Mouse (Mus musculus) brain, embryonic 18.5 days (tissue): ENCODE measurements around the gene Rgs17.
"Not testable (repeated sequence)": the region's sequence is repeated elsewhere in the genome, so short reads cannot be mapped to it uniquely, and the experiment has no call there.

Experiments used
- DNase-seq: peaks from one replicate; pipeline ENCODE4 v3.0.0-alpha.2; 2012; ENCODE audit warnings: low read depth, low spot score

The Rgs17 gene

DNA sequence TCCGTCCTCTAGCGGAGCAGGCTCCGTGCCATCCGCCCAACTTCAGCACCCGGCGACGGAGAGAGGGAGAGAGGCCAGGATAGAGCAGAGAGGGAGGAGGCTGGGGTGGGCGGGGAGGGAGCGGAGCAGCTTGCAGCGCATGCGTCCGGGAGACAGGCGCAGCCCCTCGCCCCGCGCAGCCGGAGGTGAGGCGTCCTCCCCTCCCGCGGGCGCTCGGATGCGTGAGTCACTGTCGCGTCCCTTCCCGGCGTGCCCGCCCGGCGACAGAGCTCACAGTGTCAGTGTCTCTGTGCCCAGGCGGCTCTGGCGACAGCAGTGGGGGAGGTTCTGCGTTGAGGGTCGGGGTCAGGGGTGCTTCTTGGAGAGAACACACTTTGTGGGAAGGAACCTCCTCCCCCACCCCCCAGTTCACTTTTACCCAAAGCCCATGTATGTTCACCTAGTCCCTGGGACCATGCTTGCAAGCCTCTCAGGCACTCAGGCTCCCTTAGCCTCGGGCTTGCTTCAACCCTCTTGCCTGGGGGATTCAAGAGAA, at the start of gene Rgs17:
Gene Rgs17, minus strand, starts transcription at position 107 of the 535 bp plus-strand sequence.
- DNase-seq: peak; percentile 54

DNA sequence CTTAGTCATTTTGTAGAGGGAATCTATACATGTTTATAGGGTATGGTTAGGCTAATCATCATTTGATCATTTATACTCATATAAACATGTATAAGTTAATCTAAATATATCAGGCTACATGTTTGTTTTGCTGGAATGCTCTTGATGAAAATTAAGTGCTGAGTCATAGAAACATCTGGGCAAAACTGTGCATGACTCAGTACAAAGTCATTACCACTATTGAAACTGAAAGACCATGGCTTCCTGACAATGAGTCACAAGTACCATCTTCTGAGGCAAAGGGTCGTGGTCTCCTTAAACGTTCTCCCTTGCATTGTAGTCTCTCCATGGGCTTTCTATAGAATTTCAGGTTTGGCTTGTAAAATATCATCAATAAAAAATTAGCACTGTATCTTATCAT, 45.5 kb upstream of the Rgs17 start:
- no peak for DNase-seq

DNA sequence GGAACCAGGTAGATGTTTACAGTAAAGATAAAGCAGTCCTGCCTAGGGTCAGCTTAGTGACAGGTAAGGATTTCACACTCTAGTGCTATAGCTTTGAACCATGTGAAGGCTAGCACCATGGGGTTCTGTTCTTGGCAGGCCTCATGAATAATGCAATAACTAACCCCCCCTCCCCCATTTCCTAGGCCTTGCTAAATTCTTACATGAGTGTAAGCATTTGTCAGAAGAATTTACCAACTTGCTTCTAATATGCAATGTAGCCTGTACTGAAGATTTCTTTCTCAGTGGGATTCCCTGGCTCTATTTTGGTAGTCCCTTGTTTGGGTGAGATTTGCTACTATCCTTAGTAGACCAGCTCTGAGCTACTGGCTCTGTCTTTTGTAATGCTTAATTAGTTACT, 31.6 kb upstream of the Rgs17 start:
- not testable (repeated sequence) for DNase-seq

DNA sequence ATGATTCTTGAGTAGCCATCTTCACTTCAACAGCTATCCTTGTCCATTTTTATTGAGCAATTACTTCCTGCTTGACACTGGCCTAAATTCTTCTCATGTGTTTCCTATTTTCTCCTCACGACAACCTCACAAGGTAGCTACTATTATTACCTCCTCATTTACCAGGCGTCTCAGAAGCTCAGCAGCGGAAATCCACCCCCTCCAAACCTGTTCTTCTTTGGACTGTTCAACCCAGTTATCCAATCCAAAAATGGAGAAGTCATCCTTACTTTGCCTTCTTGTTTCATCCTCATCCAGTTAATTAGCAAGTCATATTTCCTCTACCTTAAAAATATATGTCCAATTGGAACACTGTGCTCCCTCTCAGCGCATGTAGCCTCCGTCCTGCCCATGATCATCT, 2.1 kb upstream of the Rgs17 start:
- no peak for DNase-seq

DNA sequence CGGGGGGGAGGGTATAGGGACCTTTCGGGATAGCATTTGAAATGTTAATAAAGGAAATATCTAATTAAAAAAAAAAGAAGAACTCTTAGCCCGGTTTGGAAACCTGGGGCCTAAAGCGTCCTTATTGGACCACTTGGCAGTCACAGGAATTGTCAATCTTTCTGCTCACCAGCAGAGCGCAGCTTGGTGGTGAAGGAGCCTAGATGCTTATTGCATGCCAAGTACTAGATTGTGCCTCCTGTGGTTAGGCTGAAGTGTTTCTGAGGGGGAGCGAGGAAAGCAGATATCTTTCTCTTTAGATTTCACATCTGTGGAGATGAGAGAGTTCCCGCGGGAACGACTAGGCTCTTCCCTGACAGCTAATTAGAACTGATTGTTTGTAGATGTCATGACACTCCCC, 896 bp upstream of the Rgs17 start:
- no peak for DNase-seq

DNA sequence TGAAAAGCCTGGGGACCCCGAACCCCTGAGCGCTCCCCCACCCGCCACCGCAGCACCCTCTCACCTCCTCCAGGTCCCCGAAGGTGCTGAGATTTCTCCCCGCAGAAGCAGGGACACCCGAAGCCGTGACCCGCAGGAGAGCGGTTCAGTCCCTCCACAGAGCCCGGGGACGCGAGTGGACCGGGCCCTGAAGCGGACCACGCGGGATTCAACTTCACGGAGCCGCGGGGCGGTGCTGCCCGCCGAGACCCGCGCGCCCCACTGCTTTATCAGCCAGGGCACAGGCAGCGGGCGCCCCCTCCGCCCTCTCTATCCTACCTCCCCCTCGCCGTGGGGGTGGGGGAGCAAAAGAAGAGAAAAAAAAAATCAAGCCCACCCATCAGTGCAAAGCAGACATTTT, 429 bp downstream of the Rgs17 start:
- no peak for DNase-seq

DNA sequence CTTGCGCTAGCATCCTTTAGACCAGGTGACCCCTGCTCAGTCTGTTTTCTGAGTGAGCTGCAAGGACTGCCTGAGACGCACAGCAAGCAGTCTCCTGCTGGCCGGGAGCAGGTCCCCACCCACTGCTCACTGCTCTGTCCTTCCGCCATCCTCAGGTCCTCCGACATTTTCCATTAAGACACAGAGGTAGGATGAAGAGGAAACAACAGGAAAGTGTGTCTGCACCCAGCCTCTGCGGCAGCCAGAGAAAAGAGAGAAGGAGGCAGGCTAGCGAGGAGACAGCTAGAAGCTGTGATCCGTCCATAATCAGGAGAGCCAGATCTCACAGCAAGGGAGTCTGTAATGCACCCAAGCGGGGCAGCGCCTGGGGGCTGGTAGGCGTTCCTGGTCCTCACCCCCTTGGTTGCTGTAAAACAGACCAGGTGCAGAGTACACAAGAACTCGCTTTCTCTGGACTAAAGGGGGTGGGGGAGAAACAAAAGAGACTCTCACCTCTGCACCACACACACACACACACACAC, 1.1 kb downstream of the Rgs17 start:
- DNase-seq: no peak

DNA sequence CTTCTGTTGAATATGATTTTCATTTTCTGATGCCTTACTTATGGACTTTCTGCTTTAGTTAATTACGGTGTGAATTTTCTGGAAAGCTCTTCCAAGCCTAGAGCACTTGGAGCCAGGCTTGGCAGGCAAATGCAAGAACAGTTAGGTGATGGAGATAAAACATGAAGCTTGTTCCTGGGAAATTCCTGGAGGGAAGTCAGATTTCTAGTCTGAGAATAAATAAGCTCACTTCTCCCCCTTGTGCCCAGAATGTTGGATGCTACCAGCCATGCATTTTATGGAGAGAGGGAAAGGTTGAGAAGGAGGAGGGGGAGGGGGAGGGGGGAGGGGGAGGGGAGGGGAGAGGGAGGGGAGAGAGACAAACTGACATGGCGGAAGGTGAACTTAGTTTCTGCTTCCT, 17.8 kb downstream of the Rgs17 start:
- peak; percentile 24 for DNase-seq

DNA sequence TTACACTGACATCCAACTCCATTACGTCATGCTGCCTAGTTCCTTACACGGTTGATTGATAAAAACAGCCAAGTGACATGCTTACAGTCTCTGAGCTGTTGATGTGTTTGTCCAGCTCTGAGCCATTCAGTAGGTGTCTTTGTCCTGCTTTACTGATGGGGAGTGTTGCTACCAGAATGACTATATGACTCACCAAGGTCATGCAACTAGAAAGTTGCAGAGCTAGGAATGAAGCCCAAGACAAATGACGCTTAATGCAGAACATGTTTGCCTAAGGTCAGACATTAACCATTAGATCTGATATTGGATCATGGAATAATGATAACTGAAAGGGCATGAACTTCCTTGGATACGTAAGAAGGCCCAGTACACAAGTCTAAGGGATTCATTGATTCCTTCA, 20.4 kb downstream of the Rgs17 start:
- DNase-seq: no peak

DNA sequence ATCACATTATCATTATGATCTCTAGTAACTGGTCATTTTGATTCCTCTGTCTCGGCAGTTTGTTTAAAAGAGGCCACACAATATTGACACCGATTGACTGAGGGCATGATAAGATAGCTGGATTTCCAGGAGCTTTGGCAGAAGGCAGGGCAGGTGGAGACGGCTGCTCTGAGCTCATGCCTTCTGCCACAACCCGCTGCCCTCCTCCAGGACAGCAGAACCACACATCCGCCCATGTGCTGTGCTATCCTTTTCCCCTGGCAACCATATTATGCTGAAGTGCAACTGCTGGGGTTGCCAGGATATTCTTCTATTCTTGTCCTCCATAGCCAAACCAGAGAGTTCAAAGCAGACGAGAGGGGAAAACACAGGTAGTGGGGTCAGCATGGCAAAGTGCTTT, 21.5 kb downstream of the Rgs17 start:
- DNase-seq: no peak

DNA sequence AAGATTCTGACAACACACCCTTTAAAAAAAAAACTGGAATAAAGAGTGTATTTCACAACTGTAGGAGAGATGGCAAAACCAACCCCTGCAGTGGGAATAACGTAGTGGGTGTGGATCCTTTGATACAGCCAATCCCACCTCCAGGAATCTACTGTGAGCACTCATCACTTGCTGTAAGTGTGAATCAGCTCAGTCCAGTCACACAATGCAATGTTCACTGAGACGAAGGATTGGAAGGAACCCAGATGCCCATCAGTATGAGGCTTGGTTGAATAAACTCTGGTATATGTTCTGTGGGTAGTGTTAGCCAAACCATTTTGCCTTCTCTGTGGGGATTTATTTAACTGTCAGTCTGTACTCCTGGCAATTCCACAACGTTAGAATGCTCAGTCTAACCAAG, 45.1 kb downstream of the Rgs17 start:
- DNase-seq: no peak

DNA sequence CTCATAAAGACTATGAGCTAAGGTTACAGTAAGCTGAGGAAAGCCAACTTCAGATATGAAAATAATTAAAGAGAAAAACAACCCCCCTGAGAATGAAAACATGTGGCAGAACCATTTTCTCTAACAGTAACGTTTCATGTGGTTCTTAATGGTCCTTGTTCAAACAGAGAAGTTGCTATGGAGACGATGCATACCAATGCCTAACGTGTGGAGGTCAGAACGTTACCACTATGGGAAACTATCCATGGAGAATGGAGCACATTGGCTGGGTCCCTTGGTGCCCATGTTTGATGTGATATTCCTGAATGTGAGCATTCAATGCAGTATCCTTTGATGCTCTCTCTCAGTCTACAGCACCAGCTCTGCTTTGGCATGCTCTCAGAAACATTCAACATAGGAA, 51.1 kb downstream of the Rgs17 start:
- no peak for DNase-seq

DNA sequence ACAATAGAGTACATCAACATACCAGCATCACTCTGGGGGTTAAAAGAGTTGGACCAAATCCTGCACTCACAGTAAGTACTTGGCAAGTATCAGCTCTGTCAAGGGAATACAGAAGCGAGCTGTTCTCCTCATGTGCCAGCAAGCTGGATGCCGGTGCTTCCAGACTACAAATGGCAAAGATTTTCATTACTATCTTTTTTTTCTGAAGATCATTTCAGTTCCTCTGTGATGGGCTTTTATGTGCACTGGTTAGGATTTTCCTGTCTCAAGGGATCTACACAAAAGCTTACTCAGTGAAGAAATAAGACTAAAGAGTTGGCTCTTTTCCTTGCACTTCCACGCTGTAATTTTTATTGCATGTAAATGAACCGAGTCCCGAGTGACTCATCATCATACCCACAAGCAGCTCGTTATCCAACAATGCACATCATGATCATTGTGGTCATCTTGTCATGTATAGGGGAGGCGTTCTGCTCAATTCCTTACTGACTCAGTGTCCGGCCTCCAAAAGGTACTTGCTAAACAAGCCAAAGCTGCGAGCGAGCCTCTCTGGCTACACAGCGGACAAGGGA, 54.1 kb downstream of the Rgs17 start:
- DNase-seq: no peak

DNA sequence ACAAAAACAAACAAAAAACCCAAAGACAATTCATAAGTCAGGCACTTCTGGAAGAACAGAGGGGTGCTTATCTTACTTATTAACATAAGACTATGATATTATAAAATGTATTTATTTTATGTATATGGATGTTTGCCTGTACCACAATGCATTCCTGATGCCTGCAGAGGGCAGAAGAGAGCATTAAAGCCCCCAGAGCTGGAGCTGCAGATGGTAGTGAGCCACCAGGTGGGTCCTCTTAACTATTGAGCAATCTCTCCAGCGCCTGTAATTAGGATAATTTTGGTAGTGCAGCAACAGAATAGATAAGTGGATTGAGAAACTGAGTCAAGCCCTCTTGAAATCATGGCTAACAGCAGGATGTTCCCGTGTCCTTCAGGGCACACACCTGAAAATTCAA, 56.2 kb downstream of the Rgs17 start:
- DNase-seq: no peak

DNA sequence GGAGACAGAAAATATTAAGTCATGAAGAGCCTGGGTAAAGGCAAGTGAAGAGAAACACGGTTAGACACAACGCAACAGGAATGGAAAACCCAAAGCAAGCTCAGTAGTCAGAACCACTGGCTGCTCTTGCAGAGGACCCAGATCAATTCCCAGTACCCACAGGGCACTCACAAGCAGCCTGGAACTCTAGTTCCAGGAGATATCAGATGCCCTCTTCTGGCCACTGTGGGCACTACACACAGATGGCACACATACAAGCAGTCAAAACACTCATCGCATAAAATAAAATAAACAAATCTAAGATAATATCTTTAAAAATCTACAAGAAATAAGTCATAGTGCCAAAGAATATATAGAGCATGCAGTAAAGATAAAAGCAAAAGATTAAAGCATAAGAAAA, 59.5 kb downstream of the Rgs17 start:
- no peak for DNase-seq

DNA sequence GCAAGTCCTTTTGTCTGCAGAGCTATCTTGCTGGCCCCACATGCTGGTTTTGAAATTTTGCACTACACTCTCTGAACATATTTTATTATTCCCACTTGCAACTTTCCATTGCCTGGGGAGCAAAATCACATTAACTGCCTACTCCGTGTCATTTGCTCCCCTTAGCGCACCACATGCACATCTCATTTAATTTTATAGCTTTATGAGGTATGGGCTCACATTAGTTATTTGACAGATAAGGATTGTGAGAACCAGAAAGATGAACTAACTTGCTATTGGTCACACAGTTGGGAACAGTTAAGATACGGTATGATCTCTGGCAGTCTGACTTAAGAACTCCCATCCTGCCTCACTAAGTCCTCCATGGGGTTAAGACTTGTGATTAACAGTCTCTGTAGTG, 61.4 kb downstream of the Rgs17 start:
- DNase-seq: no peak

DNA sequence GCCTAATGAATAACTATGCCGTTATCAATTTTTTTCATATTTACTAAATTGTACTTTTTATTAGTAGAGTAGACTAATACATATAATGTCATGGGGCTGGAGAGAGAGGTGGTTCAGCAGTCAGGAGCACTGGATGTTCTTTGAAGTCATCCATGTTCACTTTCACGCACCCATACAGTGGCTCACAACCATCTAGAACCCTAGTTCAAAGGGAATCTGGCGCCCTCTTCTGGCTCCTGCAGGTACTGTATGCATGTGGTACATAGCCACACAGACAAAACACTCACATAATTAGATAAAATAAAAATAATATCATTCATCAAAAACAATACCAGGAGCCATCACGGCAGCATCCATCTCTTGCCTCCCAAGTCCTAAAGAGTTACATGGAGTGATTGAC, 62.5 kb downstream of the Rgs17 start:
- no peak for DNase-seq

DNA sequence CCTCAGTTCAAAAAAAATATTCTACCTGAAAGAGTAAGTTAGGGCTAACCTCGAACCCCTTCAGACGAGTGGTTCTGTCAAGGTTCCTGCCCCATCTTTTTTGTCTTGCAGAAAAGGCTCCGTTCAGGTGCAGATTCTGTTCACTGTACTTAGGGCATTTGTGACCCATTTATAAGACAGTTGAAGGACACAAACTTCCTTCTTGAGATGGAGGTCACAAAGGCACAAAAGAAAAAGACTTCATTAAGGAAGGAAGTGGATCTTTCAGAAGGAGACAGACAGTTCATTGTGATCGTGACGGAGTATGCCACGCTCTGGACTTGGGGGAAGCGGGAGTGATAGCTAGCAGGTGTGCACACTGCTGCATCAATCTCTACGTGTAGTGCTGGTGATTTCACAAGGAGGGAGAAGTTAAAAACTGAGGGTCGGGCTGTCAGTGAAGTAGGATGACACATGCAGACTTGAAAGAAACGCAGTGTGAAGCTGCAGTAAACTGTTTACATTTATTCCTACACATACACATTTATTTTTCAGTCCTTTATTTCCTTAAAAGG, 64.1 kb downstream of the Rgs17 start:
- no peak for DNase-seq

DNA sequence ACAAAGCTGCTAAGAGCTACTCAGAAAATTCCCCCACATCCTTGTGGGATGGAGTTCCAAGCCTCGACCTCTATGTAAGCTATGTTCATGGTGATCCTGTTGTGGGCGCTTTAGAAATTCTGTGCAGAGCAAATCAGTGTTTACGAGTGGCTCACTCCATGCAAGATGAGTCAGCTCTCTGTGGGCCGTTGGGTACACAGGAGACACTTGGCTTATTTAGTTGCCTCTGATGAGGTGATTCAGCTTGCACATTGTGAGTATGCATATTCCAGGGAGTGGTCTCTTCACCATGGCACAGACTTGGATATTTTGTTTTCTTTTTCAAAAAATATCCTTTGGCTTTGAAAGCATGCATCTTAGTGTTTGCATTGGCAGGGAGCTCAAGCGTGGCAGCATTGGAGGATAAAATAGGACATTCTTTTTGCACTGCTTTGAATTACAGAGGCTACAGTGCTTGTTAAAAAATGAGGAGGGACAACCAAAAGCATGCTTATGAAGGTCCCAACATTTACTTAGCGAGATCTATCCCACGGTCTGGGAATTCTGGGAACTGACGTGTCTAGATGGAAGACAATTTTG, 68.8 kb downstream of the Rgs17 start:
- DNase-seq: no peak

DNA sequence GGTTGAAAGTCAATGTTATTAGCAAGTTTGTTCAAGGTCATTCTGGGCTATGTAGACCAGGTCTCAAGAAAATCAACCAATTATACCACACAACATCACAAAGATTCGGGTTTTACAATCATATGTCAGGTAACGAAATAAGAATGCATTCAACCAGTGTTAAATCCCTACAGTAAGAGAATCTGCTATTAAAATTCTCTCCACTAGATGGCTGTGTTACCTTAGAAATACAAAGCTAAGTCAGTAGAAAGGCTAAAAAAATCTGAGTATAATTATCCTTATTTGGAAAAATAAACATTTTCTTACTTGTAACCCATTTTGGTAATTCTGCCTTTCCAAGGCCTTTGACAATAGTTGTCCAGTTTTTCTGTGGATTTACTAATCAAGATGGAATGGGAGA, 75.3 kb downstream of the Rgs17 start:
- no peak for DNase-seq

DNA sequence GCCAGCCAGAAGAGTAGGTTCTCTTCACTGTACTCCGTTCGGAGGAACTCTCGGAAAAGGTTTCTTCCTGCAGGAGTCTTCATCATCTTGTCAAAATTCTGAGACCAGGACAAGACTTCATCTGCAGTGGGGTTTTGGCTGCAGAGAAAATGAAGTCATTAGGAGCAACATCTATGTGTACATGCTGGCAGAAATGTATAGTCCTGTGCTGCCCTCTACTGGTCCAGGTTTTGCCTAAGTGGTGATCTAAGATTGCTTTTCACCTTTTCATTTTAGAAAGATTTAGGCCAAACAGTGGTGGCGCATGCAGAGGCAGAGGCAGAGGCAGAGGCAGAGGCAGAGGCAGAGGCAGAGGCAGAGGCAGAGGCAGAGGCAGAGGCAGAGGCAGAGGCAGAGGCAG, 80.8 kb downstream of the Rgs17 start:
- no peak for DNase-seq

DNA sequence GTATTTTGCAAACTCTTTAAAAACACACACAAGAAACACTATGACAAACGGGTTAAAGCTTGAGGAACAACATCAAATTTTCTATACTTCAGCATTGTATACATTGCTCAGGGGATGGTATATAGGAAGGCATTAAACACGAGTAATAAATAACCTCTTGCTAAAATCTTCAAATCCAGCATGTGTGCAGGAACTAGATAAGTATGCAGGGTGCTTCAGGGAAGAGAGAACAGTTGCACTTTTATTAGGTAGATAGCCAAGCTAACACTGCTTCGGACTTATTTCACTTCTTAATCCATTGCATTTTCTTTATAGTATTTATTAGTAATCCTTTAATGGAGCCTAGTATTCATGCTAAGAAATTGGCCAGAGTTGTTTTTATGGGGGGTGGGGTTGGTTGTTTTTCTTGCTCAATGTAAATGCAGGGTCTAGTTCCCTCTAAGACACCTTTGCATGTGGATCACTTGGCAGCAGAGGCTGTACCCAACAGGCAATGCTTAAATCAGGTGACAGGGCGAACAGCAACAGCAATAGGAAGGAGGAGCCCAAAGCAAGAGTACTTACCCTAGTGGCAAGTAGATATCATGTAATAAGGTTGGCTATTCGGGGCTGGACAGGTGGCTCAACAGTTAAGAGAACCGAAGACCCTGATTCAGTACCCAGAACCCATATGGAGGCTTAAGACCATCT, 95.7 kb downstream of the Rgs17 start:
- no peak for DNase-seq

DNA sequence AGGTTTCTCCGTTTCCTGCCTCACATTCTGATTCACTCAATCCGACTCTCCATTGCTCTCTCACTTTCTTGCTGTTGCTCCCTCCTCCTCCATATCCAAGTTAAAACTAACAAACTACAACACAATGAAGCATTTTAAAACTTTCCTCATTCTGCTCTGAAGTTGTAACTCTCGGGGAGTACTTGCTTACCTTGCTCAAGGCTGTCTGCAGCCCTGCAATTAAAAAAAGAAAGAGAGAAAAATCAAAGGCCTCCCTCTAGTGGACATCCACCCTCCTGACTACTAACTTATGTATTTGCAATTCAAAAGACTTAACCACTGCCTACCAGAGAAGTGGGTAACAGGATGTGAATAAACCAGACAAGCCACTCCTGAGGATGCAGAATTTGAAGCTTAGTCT, 97.4 kb downstream of the Rgs17 start:
- DNase-seq: no peak
